Mouse (Mus musculus) retina, postnatal 1 day (tissue): ENCODE results near the gene Ehd1.

ENCODE experiments used
- DNase-seq: peaks from one replicate; pipeline ENCODE4 v3.0.0-alpha.2; 2012

Ehd1 gene

DNA sequence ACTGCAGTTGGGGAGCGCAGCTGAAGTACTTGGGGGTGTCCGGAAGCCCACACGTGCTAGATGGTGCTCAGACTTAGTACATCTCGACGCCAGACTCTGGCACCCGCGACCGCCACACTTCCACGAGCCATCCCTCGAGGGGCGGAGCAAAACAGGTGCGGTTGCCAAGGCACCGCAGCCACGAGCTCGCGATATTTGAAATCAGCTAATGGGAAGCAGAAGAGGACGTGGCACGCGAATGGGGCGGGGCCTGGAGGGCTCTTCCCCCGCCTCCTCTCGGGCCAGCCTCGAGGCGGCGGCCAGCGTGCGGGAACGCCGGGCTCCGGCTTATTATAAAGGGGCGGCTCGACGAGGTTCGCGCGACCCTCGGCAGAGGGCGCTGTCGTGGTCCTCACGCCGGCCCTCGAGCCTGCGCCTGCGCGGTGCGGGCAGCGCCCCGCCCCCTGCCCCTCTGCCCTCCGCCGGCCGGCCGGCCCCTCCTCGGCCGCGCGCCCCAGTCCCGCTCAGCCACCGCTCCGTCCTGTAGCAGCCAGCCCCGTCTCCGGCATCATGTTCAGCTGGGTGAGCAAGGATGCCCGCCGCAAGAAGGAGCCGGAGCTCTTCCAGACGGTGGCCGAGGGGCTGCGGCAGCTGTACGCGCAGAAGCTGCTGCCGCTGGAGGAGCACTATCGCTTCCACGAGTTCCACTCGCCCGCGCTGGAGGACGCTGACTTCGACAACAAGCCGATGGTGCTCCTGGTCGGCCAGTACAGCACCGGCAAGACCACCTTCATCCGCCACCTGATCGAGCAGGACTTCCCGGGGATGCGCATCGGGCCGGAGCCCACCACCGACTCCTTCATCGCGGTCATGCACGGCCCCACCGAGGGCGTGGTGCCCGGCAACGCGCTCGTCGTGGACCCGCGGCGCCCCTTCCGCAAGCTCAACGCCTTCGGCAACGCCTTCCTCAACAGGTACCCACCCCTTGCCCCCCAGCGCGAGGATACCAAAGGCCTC, at the start of gene Ehd1:
Gene Ehd1, plus strand, starts transcription at position 300 of the 996 bp plus-strand sequence.
- peak; percentile 99 for DNase-seq

DNA sequence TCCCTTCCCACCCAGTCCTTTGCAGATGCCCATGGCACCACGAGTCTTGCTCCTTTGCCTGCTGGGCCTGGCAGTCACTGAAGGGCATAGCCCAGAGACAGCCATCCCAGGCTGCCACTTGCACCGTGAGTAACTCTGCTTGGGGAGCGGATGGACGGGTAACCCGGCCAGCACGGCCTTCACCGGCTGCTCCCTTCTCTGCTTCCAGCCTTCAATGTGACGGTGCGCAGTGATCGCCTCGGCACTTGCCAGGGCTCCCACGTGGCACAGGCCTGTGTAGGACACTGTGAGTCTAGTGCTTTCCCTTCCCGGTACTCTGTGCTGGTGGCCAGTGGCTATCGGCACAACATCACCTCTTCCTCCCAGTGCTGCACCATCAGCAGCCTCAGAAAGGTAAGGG, 49.8 kb upstream of the Ehd1 start:
- no peak for DNase-seq

DNA sequence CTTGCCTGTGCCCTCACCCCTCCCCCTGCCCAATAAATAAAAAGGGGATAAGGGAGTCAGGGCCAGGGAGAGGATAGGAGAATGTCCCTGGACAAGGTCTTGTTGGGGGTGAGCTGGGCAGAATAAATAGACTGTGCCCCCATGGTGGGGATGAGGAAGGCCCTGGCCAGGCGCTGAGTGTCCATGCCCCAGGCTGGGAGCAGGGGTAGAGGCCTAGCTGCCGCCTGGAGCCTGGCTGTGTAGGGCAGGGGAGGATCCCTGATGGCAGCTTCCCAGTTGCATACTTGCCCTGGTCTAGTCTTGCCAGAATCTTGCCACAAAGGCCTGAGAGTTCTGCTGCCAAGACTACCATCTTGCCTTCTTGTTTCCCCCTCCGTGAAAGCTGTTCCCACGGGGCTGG, 48.7 kb upstream of the Ehd1 start:
- no peak for DNase-seq

DNA sequence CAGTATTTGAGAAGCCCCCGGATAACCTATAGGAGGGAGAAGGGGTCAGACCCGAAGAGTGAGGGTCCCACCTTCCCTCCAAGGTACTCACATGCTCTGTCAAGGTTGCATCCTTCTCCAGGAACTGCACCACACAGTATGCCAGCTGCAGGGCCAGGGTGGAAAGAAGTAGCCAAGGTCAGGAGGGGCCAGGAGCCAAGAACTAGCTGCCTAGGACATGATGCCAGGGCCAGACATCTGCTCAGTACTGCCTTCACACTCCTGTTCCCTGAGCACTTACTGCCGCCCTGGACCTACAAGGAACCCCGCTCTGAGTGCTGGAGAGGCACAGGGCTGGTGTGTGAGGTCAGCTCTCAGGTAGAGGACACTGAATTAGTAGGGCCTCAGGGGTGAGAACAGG, 46.1 kb upstream of the Ehd1 start:
- no peak for DNase-seq

DNA sequence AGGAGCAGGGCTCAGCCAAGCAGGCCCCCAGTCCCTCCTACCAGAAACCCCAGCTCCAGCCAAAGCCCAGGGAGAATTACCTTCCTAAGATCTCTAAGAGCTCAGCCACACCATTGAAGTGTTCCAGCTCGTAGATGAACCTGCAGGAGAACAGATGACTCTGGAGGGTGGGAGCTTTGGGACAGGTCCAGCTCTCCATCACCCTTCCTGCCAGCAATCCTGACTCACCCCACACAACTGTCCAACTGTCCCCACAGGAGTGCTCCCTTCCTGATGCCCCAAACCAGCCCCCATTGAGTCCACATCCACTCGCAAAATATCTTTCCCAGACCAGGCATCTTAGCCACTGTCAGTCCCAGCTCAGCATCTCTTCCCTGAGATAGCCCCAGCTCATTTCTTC, 45.5 kb upstream of the Ehd1 start:
- no peak for DNase-seq

DNA sequence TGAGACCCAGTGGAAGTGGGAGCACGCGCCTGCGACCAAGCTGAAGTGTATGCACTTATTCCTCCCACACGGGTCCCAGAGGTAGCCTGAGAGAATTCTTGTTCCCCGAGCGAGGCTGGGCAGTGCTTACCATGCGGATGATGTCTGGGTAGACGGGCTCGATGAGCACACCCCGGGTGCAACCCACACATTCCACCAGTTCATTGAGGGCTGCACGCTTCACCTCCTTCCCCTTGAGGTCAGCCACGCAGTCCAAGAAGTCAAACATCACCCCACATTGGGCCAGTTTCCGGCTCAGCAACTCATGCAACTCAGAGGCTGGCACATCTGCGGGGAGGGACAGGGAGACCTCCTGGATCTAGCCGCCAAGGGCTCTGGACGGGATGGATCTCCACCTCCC, 42.9 kb upstream of the Ehd1 start:
- DNase-seq, result no peak

DNA sequence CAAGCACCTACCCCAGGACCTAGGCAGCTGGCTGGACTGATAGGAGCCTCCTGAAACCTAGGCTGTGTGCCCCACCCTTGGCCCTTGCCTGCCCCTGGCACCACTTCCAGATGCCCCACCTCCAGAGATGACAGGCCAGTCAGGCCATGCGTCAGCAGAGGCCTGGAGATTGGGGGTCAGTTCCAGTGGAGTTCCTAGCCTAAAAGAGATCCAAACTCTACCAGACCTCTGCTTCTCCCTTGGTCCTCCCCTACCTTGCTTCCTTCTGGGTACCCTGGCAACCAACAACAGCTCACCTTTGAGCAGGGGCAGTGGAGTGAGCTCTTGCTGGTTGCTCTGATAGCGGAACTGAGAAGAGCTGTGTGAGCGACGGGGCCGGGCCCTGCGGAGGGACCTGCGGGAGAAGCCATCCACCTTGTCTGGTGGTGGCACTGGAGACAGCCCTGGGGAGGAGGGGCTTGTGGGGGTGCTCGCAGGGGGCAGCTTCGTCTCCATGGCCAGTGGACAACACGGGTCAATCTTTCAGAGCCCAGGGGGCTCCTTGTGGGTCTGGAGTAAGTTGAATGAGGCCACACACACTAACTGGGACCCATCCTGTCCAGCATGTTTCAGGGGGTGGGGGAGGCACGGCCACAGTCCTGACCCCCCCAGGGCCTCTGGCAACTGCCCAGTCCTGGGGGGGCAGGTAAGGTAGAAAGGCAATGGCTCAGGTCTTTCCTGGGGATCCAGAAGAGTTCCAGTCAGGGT, 42.0 kb upstream of the Ehd1 start:
- no peak for DNase-seq

DNA sequence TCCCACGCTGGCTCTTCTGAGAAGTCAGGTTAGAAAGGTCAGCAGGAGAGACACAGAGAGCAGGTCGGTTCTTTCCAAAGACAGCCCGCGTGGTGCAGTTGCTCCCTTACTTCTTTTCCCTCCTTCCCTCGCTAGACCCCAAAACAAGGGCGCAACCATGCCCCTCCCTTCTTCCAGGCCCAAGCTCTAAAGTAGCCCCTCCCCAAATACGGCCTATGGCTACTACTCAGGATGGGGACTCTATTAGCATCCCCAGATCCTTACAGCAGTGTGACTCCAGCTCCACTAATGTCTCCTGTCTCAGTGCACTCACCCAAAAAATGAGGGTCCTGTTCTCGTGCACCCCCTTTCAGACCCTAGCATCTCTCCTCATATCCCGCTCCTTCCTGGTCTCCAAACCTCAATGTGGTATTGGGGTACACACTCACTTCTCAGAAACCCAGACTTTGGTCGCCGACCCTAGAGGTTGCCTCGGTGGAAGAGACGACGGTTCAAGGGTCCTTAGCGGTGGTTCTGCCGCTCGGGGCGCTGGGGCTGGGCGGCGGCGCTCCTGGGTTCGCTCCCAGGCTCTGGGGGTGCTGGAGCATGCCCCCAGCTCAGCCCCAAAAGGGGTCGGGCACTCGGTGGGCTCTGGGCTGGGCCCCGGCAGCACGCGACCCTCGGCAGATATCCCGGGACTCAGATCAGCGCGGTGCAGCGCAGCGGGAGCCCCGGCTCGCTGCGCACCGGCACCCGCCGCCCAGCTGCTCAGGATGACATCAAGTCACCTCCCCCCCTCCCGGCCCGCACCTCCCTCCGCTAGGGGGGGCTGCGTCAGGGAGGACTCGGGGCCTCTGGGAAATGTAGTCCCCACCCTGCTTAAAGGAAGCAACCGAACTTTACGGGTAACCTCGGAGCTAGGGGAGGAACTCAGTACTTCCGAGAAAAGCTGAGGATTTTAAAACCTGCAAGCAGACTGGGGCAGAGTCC, 41.2 kb upstream of the Ehd1 start, which contains the start of gene Ppp2r5b:
Gene Ppp2r5b, minus strand, starts transcription at position 789 of the 969 bp plus-strand sequence.
- peak; percentile 96 for DNase-seq

DNA sequence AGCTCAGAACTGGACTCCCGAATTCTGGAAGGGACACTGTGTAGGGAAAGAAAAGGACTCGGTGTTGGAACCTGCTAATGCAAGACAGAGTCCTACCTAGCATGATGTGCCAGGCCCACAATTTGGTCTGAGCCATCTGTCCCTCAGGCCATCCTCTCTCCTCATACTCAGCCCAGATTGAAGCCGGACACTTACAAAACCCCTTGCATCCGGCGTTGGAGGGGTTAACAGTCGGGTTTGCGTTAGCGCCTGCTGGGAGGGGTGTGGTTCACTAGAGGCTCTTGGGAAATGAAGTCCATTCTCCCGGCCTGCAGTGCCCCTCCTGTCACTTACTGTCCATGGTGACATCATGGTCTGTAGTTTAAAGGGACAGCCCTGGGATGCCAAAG, 40.5 kb upstream of the Ehd1 start:
- DNase-seq, result peak; percentile 97

DNA sequence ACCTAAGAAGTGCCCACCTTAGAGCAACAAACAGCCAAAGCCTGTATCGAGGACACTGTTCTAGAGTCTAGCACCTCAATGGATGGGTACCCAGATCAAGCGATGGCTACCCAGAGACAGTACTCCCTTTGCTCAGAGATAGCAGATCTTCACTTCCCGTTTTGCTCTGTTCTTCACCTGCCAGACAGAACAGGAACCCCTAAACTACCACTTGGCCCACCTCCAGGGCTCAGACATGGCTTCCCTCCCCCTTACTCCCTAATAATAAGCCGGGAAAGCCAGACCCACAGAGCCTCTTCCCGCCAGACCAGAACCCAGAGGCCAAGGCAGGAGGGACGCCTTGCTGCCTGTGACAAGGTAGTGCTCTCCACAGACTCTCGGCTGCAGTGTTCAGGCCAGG, 39.7 kb upstream of the Ehd1 start:
- DNase-seq, result no peak

DNA sequence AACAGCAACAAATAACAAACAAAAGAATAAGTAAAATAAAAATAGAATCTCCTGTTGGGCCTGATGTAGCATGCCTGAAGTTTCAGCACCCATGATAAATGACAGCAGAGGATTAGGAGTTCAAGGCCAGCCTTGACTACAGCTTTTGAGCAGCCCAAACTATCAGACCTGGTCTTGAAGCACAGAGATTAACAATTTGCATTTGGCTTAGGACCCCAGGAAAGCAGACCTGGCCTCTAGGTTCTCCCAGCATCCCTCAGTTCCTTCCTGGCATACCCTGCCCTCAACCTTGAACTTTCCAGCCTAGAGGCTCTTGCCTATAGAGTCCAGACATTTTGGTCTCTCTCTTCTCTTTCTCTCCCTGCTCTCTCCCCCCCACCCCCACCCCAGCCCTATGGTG, 37.8 kb upstream of the Ehd1 start:
- no peak for DNase-seq

DNA sequence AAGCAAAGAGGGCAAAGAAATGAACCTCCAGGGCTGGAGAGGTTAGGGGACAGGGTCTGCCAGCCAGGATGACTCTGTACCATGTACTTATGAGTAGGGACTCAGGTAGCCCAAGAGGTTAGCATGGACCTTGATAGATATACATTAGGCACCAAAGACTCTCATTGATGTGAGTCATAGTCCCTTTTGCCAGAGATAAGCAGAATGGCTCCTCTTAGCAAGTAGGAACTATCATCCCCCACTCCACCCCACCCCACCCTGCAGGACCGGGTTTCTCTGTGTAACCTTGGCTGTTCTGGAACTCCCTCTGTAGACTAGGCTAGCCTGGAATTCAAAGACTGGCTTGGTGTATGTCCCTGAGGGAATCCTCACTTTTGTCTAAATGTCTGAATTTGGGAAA, 36.4 kb upstream of the Ehd1 start:
- no peak for DNase-seq

DNA sequence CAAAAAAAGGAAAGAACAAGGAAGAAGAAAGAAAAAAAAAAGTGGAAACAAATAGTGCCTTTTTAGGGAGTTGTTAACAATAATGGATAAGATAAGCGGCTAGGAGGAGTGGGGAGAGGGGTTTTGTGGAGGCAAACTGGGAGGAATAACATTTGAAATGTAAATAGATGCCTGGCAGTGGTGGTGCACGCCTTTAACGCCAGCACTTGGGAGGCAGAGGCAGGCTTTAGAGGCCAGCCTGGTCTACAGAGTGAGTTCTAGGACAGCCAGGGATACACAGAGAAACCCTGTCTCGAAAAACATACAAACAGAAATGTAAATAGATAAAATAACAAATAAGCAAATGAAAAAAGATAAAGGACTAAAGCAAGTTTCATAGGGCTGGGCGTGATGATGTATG, 35.8 kb upstream of the Ehd1 start:
- no peak for DNase-seq

DNA sequence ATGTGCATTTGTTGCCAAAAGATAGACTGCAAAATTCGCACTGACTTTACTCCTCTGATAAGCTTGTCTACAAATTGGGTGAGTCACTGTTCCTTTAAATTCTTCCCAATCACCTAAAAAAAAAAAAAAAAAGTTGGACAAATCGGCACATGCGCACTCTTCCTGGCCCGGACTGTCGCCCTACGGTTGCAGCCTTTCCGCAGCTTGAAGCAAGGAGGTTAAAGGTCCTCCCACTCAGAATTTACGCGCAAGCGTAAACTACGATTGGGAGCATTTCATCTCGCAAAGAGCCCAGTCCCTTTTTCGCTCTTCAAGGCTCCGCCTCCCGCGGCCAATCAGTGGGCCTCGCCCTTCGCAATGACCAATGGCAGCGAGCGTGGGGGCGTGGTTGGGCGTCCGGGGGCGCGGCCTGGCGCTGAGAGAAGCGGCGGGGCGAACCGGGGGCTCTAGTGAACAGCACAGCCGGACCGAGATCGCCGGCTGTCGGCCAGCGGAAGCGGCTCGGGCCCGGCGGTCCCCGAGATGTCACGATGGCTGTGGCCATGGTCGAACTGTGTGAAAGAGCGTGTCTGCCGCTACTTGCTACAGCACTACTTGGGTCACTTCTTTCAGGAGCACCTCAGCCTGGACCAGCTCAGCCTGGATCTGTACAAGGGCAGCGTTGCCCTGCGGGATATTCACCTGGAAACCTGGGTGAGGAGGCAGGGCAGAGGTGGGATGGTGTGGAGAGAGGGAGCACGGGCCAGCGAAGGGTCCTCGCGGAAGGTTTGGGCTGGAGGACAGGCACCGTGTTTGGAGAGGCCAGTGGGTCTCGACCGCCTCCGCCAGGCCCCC, 35.0 kb upstream of the Ehd1 start, which contains the start of gene Atg2a:
Gene Atg2a, plus strand, starts transcription at position 395 of the 834 bp plus-strand sequence.
- peak; percentile 100 for DNase-seq

DNA sequence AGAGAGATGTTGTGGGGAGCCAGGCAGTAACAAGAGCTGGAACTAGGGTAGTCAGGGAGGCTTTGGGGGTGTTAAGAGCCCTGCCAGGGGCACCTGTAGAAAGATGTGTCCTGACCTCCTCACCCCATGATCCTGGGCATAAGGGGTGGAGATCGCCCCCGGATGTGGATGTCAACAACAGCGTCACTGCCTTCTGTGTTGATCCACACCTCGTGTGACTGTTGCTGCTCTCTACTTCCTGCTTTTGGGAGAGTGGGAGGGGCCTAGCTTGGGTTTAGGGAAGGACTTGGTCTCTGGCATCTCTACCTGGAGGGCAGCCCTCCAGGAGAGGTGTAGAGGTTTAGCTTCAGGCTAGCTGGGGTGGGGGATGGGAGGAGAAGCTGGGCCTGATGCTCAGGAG, 34.2 kb upstream of the Ehd1 start:
- DNase-seq, result peak; percentile 58

DNA sequence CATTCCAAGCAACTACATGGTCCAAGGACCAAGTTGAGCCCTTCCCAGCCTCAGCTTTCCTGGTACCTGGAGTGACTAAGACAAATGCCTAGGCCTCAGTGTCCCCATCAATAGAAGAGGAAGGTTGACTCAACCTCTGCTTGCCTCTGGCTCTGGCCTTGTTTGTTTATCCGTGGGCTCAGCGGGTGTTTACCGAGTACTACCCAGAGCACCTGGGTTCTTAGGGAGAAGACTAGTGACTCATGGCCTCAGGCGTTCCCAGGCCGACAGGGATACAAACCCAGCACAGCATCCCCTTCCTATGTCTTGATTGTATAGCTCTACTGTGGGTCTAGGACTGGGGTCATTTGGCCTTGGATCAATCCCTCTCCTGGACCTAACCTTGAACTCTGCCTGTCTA, 33.3 kb upstream of the Ehd1 start:
- DNase-seq, result no peak

DNA sequence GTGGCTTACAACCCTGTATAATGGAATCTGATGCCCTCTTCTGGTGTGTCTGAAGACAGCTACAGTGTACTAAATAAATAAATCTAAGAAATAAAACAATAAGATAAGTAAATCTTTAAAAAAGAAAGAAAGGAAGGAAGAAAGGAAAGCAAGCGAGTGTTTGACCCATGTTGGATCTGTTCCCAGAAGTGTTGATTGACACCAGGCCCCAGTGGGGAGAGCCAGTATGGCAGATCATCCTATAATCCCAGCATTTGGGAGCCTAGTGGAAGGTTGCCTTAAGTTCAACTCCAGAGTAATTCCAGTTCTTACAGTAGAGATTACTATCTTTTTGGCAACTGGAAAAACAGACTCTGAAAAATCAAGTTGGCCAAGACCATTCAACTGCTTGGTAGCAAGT, 30.7 kb upstream of the Ehd1 start:
- DNase-seq, result no peak

DNA sequence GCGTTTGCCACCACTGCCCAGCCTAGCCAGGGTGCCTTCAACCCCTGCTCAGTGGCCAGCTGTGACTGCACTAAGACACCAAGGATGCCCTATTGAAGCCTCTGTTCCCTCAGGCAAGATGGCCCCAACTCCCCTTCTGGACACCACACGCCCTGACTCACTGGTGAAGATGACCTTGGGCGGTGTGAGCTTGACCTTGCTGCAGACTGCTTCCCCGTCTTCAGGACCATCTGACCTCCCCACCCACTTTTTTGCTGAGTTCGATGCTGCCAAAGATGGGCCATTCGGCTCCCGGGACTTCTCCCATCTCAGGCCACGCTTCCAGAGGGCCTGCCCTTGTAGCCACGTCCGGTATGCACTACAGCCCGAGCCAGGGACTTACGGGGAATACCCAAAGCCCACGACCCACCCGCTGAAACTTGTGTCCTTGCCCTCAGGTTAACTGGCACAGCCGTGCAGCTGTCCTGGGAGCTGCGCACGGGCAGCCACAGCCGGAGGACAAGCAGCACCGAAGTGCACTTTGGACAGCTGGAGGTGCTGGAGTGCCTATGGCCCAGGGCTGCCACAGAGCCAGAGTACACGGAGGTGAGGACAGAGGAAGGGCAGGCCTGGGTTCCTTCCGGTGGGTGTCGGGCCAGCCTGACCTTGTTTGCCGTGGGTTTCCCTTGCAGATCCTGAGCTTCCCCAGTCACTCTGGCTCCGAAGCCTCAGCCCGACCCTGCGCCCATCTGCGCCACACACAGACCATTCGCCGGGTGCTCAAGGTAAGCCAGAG, 28.8 kb upstream of the Ehd1 start:
- no peak for DNase-seq

DNA sequence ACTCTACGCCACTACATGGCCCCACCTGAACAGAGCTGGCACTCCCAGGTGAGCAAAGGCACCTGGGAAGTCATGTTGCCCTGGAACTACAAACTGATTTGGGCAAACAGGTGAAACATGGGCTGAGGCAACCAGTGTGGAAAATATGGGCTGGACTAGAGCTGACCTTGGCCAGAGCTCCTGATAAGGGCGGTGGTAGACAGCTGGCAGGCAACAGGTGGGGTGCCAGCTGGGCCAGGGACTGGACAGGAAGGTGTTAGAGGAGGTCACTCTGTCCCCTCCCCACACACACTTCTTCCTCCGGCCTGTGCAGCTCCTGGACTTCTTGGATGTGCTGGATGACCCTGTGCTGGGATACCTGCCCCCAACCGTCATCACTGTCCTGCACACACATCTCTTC, 23.5 kb upstream of the Ehd1 start:
- DNase-seq, result no peak

DNA sequence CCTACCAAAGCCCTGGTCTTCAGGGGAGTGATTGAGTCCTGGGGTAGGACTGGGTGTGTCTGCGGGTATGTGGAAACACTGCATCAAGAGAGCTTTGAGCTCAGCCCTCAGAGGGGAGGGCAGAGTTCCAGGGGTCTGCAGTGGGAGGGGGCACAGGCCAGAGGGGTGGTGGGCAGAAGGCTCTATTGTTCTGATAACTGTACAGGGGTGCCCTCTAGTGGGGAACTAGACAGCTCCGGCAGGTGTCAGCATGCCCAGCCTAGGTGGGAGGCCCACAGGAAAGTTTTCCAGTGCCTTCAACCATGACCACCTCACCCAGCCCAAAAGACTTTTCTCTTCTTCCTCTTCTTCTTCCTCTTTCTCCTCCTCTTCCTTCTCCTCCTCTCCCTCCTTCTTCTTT, 16.1 kb upstream of the Ehd1 start:
- DNase-seq, result peak; percentile 67

DNA sequence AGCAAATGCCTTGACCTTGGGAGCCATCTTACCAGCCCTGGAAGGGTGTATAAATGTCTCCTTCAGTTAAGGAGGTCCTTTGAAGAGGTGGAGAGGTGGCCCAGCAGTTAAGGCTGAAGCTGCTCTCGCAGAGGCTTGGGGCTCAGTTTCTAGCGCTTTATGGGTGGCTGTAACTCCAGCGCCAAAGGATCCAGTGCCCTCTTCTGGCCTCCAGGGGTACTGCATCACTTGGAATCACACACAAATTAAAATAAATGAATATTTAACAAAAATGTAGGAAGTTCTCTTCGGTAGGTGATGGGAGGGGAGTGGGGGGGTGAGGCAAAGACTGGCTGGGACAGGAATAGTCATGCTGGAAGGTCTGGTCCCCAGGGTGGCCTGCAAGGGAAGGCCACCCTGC, 15.6 kb upstream of the Ehd1 start:
- DNase-seq, result no peak
